Mouse (Mus musculus) kidney, adult 2 months (tissue): ENCODE data around the gene Tmem178b.

Experiments used
- CTCF ChIP-seq: fragments of 200-500 bp; conservative IDR thresholded peaks from 2 replicates; pipeline ENCODE4 v1.5.1; 2011; ENCODE audit warnings: low read depth, mild to moderate bottlenecking, control low read depth, low read length, moderate library complexity, mixed read lengths; ENCODE audit not compliant: insufficient read depth, insufficient read length
- POLR2A ChIP-seq: fragments of 200-500 bp; IDR thresholded peaks from one replicate; pipeline ENCODE4 v1.6.1; 2011; ENCODE audit warnings: low read depth, low read length, control low read depth

DNA sequence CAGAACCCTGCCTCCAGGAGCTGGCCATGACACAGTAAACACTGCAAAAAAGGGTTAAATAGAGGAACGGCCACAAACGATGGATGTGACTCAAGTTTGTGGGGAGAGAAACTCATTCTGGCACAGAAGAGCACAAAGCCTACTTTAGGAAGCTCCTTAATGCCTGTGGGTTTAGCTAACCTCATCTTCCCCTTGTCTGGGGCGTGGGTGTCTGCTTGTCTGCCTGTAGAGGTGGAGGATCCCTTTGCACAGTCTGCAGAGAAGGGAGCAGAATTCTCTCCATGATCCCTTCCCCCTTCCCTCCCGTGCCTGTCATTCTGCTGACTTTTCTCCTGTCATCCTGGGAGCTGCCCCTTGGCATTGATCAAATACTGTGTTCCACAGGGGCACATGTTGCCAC lies 304.8 kb downstream of the Tmem178b start:
- TF ChIP-seq CTCF (no peak), POLR2A (no peak)
